Mouse (Mus musculus): Measurements from ENCODE around the gene Ptpre. TPM values are rescaled to one million over a fixed set of nuclear protein-coding genes. Genes with fewer than 3 reads are reported as not detected.
A peak's percentile ranks its signal among the peaks of the same experiment; 100 is the strongest.

Gene Ptpre
- total and polyA plus RNA-seq, 3 experiments, result 2.3 to 6.9 (median 3.7) TPM

DNA sequence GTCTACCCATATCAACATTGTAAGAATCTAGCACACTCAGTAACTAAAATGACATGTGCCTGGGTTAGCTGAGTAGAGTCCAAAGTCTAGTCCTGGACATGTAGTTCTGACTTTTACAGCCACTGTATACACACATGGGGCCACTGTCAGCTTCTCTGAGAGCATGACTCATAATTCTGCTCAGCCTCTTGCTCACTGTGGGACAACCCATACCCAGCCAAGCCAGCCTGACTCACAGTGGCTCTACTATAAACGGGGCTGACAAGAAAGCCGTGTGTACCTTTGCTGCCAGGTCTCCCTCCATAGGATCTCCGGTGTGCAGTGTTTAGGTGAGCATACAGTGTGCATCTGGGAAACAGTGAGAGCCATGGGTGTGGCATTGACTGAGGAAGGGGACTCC is 28.0 kb upstream of the Ptpre start:
- DNase-seq (ENCODE audit: extremely low read depth), result peak; percentile 37
- Histone ChIP-seq H3K27me3 (replicated peaks) (no peaks in the 10 kb centered on the region), H3K79me2 (replicated peaks; ENCODE audit: control insufficient read depth, extremely low read depth, insufficient read depth, poor library complexity, severe bottlenecking) (no peaks in the 10 kb centered on the region), H3K36me3 (replicated peaks in 1 of 2; ENCODE audit: control insufficient read depth in 1 of 2, insufficient read depth in 1 of 2, low read length in 1 of 2) (no peaks in the 10 kb centered on the region), H3K4me3 (replicated peaks in 1 of 3; ENCODE audit: low read depth in 2 of 3, low read length in 2 of 3, poor library complexity in 1 of 3) (no peak overlapping the region), H3K9me3 (replicated peaks; ENCODE audit: low read length) (peaks cover 3% of the 10 kb centered on the region), H3K4me1 (ENCODE audit: control insufficient read depth in 1 of 2, insufficient read depth in 2 of 2) (peaks cover 6 to 34% of the 10 kb centered on the region in 2 experiments; a peak in 3 of 4 replicates), H3K4me2 (ENCODE audit: insufficient read depth, low read depth, poor library complexity, severe bottlenecking) (no peak overlapping the region), H3K9ac (ENCODE audit: insufficient read depth, low read depth) (no peak overlapping the region), H3K27ac (ENCODE audit: insufficient read depth, low read depth) (no peak overlapping the region)
- dilution Hi-C loops (cut with MboI; ENCODE audit: extremely low pct_ligation_motif_present, extremely low pct_unique_long_range_greater_than_20kb, low sequenced_read_pairs) (no loop called here), in situ Hi-C loops (cut with MboI; ENCODE audit: low pct_ligation_motif_present, low pct_unique_long_range_greater_than_20kb, low sequenced_read_pairs) (loop anchor here (10.0 kb wide), 1 partner anchor 86 kb away; no protein-coding TSS in a partner anchor)
- TF ChIP-seq USF1 (IDR thresholded peaks at IDR 0.05; ENCODE audit: low read depth, low read length), result no peak
- TF ChIP-seq MXI1 (IDR thresholded peaks at IDR 0.05; ENCODE audit: low read depth, low read length), result 0 out of 2 replicates have a peak, but pooled peaks have one; percentile 23
- no peak for TF ChIP-seq UBTF (IDR thresholded peaks at IDR 0.05; ENCODE audit: low read depth, low read length)
- TF ChIP-seq SIN3A (IDR thresholded peaks at IDR 0.05; ENCODE audit: low read length), result 0 out of 2 replicates have a peak, but pooled peaks have one; percentile 24

DNA sequence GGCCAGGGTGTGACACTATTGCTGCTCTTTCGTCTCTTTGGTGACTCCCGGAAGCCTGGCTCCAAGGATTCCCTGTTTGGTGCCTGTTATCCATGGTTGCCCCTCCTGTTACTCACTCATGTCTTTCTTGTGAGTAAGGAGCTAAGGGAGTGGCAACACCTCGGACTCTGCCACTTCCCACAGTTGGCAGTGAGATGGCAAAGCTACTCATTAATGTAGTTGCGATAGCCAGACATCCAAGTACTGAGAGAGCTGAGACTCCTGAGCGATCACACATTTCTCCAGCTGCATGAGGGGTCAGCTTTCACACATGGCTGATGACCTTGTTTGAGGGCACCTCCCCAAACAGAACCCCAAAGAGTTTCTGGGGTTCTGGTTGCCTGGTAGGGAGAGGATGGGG is 26.9 kb upstream of the Ptpre start:
- in situ Hi-C loops (cut with MboI; ENCODE audit: low pct_ligation_motif_present, low pct_unique_long_range_greater_than_20kb, low sequenced_read_pairs) (no loop called here), dilution Hi-C loops (cut with MboI; ENCODE audit: extremely low pct_ligation_motif_present, extremely low pct_unique_long_range_greater_than_20kb, low sequenced_read_pairs) (no loop called here)
- TF ChIP-seq USF2 (conservative IDR thresholded peaks at IDR 0.05; ENCODE audit: low read depth, low read length), result no peak
- TF ChIP-seq JUND (conservative IDR thresholded peaks at IDR 0.05; ENCODE audit: low read depth, low read length), result no peak
- no peak for TF ChIP-seq GABPA (IDR thresholded peaks at IDR 0.05; ENCODE audit: insufficient replicate concordance, low read depth, low read length)
- no peak for TF ChIP-seq MEF2A (IDR thresholded peaks at IDR 0.05; ENCODE audit: borderline replicate concordance, low read depth, low read length)
- TF ChIP-seq EP300 (IDR thresholded peaks at IDR 0.05; ENCODE audit: low read length), result no peak
- TF ChIP-seq CHD2 (IDR thresholded peaks at IDR 0.05; ENCODE audit: low read length), result no peak
- TF ChIP-seq SIN3A (IDR thresholded peaks at IDR 0.05; ENCODE audit: low read length), result no peak
- Histone ChIP-seq H3K36me3 (replicated peaks in 1 of 2; ENCODE audit: control insufficient read depth in 1 of 2, insufficient read depth in 1 of 2, low read length in 1 of 2) (no peaks in the 10 kb centered on the region), H3K27ac (ENCODE audit: insufficient read depth, low read depth) (no peak overlapping the region), H3K9me3 (replicated peaks; ENCODE audit: low read length) (peaks cover 3% of the 10 kb centered on the region), H3K27me3 (replicated peaks) (no peaks in the 10 kb centered on the region), H3K4me3 (replicated peaks in 1 of 3; ENCODE audit: low read depth in 2 of 3, low read length in 2 of 3, poor library complexity in 1 of 3) (no peak overlapping the region), H3K9ac (ENCODE audit: insufficient read depth, low read depth) (no peak overlapping the region), H3K4me2 (ENCODE audit: insufficient read depth, low read depth, poor library complexity, severe bottlenecking) (no peak overlapping the region), H3K4me1 (ENCODE audit: control insufficient read depth in 1 of 2, insufficient read depth in 2 of 2) (peaks cover 6 to 39% of the 10 kb centered on the region in 2 experiments; a peak in 3 of 4 replicates), H3K79me2 (replicated peaks; ENCODE audit: control insufficient read depth, extremely low read depth, insufficient read depth, poor library complexity, severe bottlenecking) (no peaks in the 10 kb centered on the region)
- no peak for DNase-seq (ENCODE audit: extremely low read depth)

DNA sequence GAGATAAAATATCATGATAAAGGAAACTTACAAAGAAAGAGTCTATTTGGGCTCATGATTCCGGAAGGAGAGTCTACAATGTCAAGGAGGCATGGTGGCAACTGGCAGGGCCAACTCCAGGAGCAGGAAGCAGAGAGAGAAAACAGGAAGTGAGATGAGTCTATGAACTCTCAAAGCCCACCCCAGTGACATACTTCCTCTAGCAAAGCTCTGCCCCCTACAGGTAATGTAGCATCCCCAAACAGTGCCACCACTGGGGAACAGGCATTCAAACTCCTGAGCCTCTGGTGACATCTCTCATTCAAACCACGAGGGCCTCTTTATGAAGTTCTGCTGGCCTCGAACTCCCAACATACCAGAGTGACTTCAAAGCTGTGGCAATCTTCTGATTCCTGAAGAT is 25.6 kb upstream of the Ptpre start:
- H3K9ac ChIP-seq (ENCODE audit: insufficient read depth, low read depth), result no peak overlapping the region
- H3K36me3 ChIP-seq (replicated peaks in 1 of 2; ENCODE audit: control insufficient read depth in 1 of 2, insufficient read depth in 1 of 2, low read length in 1 of 2), result no peaks in the 10 kb centered on the region
- no peak overlapping the region for H3K27ac ChIP-seq (ENCODE audit: insufficient read depth, low read depth)
- TF ChIP-seq ELF1 (IDR thresholded peaks at IDR 0.05; ENCODE audit: low read depth, low read length) (no peak), CTCF (conservative IDR thresholded peaks at IDR 0.05 in 1 of 2, IDR thresholded peaks at IDR 0.05 in 1 of 2; ENCODE audit: low read depth in 2 of 2, low read length in 2 of 2) (peak in 1 of 2 experiments; percentile 57; a peak in 2 of 4 replicates), ETS1 (conservative IDR thresholded peaks at IDR 0.05; ENCODE audit: low read depth, low read length) (no peak)
- no peaks in the 10 kb centered on the region for H3K79me2 ChIP-seq (replicated peaks; ENCODE audit: control insufficient read depth, extremely low read depth, insufficient read depth, poor library complexity, severe bottlenecking)
- in situ Hi-C loops (cut with MboI; ENCODE audit: low pct_ligation_motif_present, low pct_unique_long_range_greater_than_20kb, low sequenced_read_pairs), result no loop called here
- no peaks in the 10 kb centered on the region for H3K9me3 ChIP-seq (replicated peaks; ENCODE audit: low read length)
- H3K27me3 ChIP-seq (replicated peaks), result no peaks in the 10 kb centered on the region
- peaks cover 9 to 52% of the 10 kb centered on the region in 2 experiments for H3K4me1 ChIP-seq (ENCODE audit: control insufficient read depth in 1 of 2, insufficient read depth in 2 of 2)
- peak; percentile 39 for DNase-seq (ENCODE audit: extremely low read depth)
- H3K4me3 ChIP-seq (replicated peaks in 1 of 3; ENCODE audit: low read depth in 2 of 3, low read length in 2 of 3, poor library complexity in 1 of 3), result no peak overlapping the region
- dilution Hi-C loops (cut with MboI; ENCODE audit: extremely low pct_ligation_motif_present, extremely low pct_unique_long_range_greater_than_20kb, low sequenced_read_pairs), result no loop called here
- no peak overlapping the region for H3K4me2 ChIP-seq (ENCODE audit: insufficient read depth, low read depth, poor library complexity, severe bottlenecking)
